8 mouse cellular contexts compared by ENCODE assay signal in genomic region chr5:88584061-88584460, GRCm38 (mm10). TPM values are rescaled to one million over a fixed set of nuclear protein-coding genes. Genes with fewer than 3 reads are reported as not detected.
DNase-seq lines count a peak whose midpoint lies in the region; ATAC-seq and TF ChIP-seq lines count a peak whose summit lies in the region.

No protein-coding gene starts in this region.

- no peaks in the 10 kb centered on the region for H3K36me3 ChIP-seq in kidney, embryonic 16.5 days (ENCODE audit: insufficient read depth, low read length)
- H3K36me3 ChIP-seq in heart, postnatal 0 days (replicated peaks; ENCODE audit: control insufficient read depth, insufficient read depth, low read length), result no peaks in the 10 kb centered on the region
- H3K36me3 ChIP-seq in midbrain, embryonic 14.5 days (ENCODE audit: control insufficient read depth, insufficient read depth, low read length), result no peaks in the 10 kb centered on the region
- H3K36me3 ChIP-seq in liver, embryonic 11.5 days (ENCODE audit: control insufficient read depth, insufficient read depth, low read length), result no peaks in the 10 kb centered on the region

- H3K4me3 ChIP-seq in kidney, embryonic 16.5 days (ENCODE audit: low read length), result peak overlapping the region; percentile 18; the same call in 1 of the 2 replicates
- H3K4me3 ChIP-seq in heart, postnatal 0 days (ENCODE audit: low read depth, low read length), result no peak overlapping the region
- H3K4me3 ChIP-seq in midbrain, embryonic 14.5 days (replicated peaks; ENCODE audit: low read depth, low read length), result peak overlapping the region; percentile 54
- no peak overlapping the region for H3K4me3 ChIP-seq in liver, embryonic 11.5 days (ENCODE audit: low read depth, low read length)

- no peak for TF ChIP-seq CTCF in heart, postnatal 0 days (IDR thresholded peaks at IDR 0.05; ENCODE audit: low read depth)

- no peak overlapping the region for H3K27ac ChIP-seq in kidney, embryonic 16.5 days (ENCODE audit: low read length)
- no peak overlapping the region for H3K27ac ChIP-seq in heart, postnatal 0 days (ENCODE audit: low read depth)
- H3K27ac ChIP-seq in midbrain, embryonic 14.5 days (replicated peaks; ENCODE audit: low read depth, low read length), result peak overlapping the region; percentile 72
- H3K27ac ChIP-seq in liver, embryonic 11.5 days (ENCODE audit: low read depth, low read length), result no peak overlapping the region

- no peak for TF ChIP-seq EP300 in heart, postnatal 0 days (IDR thresholded peaks at IDR 0.05; ENCODE audit: low read depth)

- 42% methylated on average over 9 of the region's 9 CpGs for WGBS in kidney, embryonic 16.5 days
- 36% methylated on average over 9 of the region's 9 CpGs for WGBS in heart, postnatal 0 days
- WGBS in midbrain, embryonic 14.5 days, result 2% methylated on average over 9 of the region's 9 CpGs
- 55% methylated on average over 9 of the region's 9 CpGs for WGBS in liver, embryonic 11.5 days

- no peak for ATAC-seq in kidney, embryonic 16.5 days (ENCODE audit: low FRiP score, low TSS enrichment)
- ATAC-seq in heart, postnatal 0 days (ENCODE audit: insufficient read depth, low read depth), result no peak
- ATAC-seq in midbrain, embryonic 14.5 days (ENCODE audit: low FRiP score, low TSS enrichment), result peak; percentile 63
- ATAC-seq in liver, embryonic 11.5 days (replicated peaks; ENCODE audit: low FRiP score), result no peak

- H3K9ac ChIP-seq in kidney, embryonic 16.5 days (replicated peaks; ENCODE audit: low read length), result 0 out of 2 replicates have a peak overlapping the region, but pooled peaks have one; percentile 11
- no peak overlapping the region for H3K9ac ChIP-seq in heart, postnatal 0 days (replicated peaks; ENCODE audit: low read depth, low read length)
- H3K9ac ChIP-seq in midbrain, embryonic 14.5 days (replicated peaks; ENCODE audit: low read length), result peak overlapping the region; percentile 59
- no peak overlapping the region for H3K9ac ChIP-seq in liver, embryonic 11.5 days (ENCODE audit: low read depth, low read length)

- no peaks in the 10 kb centered on the region for H3K27me3 ChIP-seq in kidney, embryonic 16.5 days (ENCODE audit: insufficient read depth, low read length)
- no peaks in the 10 kb centered on the region for H3K27me3 ChIP-seq in heart, postnatal 0 days (ENCODE audit: control insufficient read depth, insufficient read depth, low read length)
- no peaks in the 10 kb centered on the region for H3K27me3 ChIP-seq in midbrain, embryonic 14.5 days (ENCODE audit: control insufficient read depth, insufficient read depth, low read length)
- no peaks in the 10 kb centered on the region for H3K27me3 ChIP-seq in liver, embryonic 11.5 days (replicated peaks; ENCODE audit: control insufficient read depth, insufficient read depth, low read length)

- H3K4me1 ChIP-seq in kidney, embryonic 16.5 days (ENCODE audit: insufficient read depth, low read length), result peaks cover 40% of the 10 kb centered on the region
- H3K4me1 ChIP-seq in heart, postnatal 0 days (ENCODE audit: control insufficient read depth, insufficient read depth), result peaks cover 17% of the 10 kb centered on the region
- peaks cover 42% of the 10 kb centered on the region for H3K4me1 ChIP-seq in midbrain, embryonic 14.5 days (ENCODE audit: control insufficient read depth, insufficient read depth, low read length)
- H3K4me1 ChIP-seq in liver, embryonic 11.5 days (replicated peaks; ENCODE audit: control insufficient read depth, insufficient read depth, low read length), result peaks cover 20% of the 10 kb centered on the region

- DNase-seq in kidney, adult 18-20 months, result no peak
- peak; percentile 76 to 79 for DNase-seq in cerebellum, postnatal 14 days
- no peak for DNase-seq in heart, postnatal 0 days (ENCODE audit: low spot score)
- peak; percentile 74 for DNase-seq in midbrain, embryonic 14.5 days
- no peak for DNase-seq in yolk sac, embryonic 10.5 days (ENCODE audit: low spot score)
- no peak for DNase-seq in liver, embryonic 11.5 days (ENCODE audit: low spot score)
- DNase-seq in urinary bladder, postnatal 4 days (ENCODE audit: low spot score in 2 of 2), result no peak

- H3K9me3 ChIP-seq in kidney, embryonic 16.5 days (ENCODE audit: low read length), result no peaks in the 10 kb centered on the region
- H3K9me3 ChIP-seq in heart, postnatal 0 days (replicated peaks; ENCODE audit: control insufficient read depth, low read length), result no peaks in the 10 kb centered on the region
- H3K9me3 ChIP-seq in midbrain, embryonic 14.5 days (ENCODE audit: control insufficient read depth, low read length), result no peaks in the 10 kb centered on the region
- no peaks in the 10 kb centered on the region for H3K9me3 ChIP-seq in liver, embryonic 11.5 days (ENCODE audit: control insufficient read depth, low read length)

- H3K4me2 ChIP-seq in kidney, embryonic 16.5 days (replicated peaks; ENCODE audit: low read depth, low read length), result peak overlapping the region; percentile 35
- peak overlapping the region; percentile 22; the same call in 1 of the 2 replicates for H3K4me2 ChIP-seq in heart, postnatal 0 days (ENCODE audit: low read depth, low read length)
- peak overlapping the region; percentile 95 for H3K4me2 ChIP-seq in midbrain, embryonic 14.5 days (ENCODE audit: low read length)
- H3K4me2 ChIP-seq in liver, embryonic 11.5 days, result no peak overlapping the region

RNA-seq across cellular contexts. Expression of gene Rufy3, which starts 19.2 kb away (rescaled TPM):
- 15.3 and 16.8 TPM in 2 replicates for polyA plus RNA-seq in kidney, embryonic 16.5 days (2015; fragmentation: Nextera tagmentation; extraction: Ambion mirVana)
- 12.7 and 15.2 TPM in 2 replicates for total RNA-seq in heart, postnatal 0 days (2014; rRNA removed; ENCODE audit: low replicate concordance)
- polyA plus RNA-seq in heart, postnatal 0 days (2015; fragmentation: Nextera tagmentation; extraction: Ambion mirVana), result 6.8 and 7.3 TPM in 2 replicates
- polyA plus RNA-seq in midbrain, embryonic 14.5 days (2014; fragmentation: Nextera tagmentation; extraction: Ambion mirVana), result 268 and 322 TPM in 2 replicates
- 9.1 and 10.7 TPM in 2 replicates for polyA plus RNA-seq in liver, embryonic 11.5 days (2014; fragmentation: Nextera tagmentation; extraction: Ambion mirVana)

RNA-seq across cellular contexts. Expression of gene Utp3, which starts 29.8 kb away (rescaled TPM):
- polyA plus RNA-seq in kidney, embryonic 16.5 days (2015; fragmentation: Nextera tagmentation; extraction: Ambion mirVana), result 73.1 and 78.0 TPM in 2 replicates
- 6.3 and 13.4 TPM in 2 replicates for total RNA-seq in heart, postnatal 0 days (2014; rRNA removed; ENCODE audit: low replicate concordance)
- polyA plus RNA-seq in heart, postnatal 0 days (2015; fragmentation: Nextera tagmentation; extraction: Ambion mirVana), result 36.1 and 37.2 TPM in 2 replicates
- 42.0 and 46.2 TPM in 2 replicates for polyA plus RNA-seq in midbrain, embryonic 14.5 days (2014; fragmentation: Nextera tagmentation; extraction: Ambion mirVana)
- 74.5 and 77.7 TPM in 2 replicates for polyA plus RNA-seq in liver, embryonic 11.5 days (2014; fragmentation: Nextera tagmentation; extraction: Ambion mirVana)

RNA-seq across cellular contexts. Expression of gene Jchain, which starts 56.4 kb away (rescaled TPM):
- 0.11 and 0.17 TPM in 2 replicates for polyA plus RNA-seq in kidney, embryonic 16.5 days (2015; fragmentation: Nextera tagmentation; extraction: Ambion mirVana)
- not detected in 2 replicates for total RNA-seq in heart, postnatal 0 days (2014; rRNA removed; ENCODE audit: low replicate concordance)
- polyA plus RNA-seq in heart, postnatal 0 days (2015; fragmentation: Nextera tagmentation; extraction: Ambion mirVana), result 0.05 and 0.10 TPM in 2 replicates
- 0.36 and 0.39 TPM in 2 replicates for polyA plus RNA-seq in midbrain, embryonic 14.5 days (2014; fragmentation: Nextera tagmentation; extraction: Ambion mirVana)
- polyA plus RNA-seq in liver, embryonic 11.5 days (2014; fragmentation: Nextera tagmentation; extraction: Ambion mirVana), result 0.23 TPM in 1 of 2 replicates, not detected in the other

Comparison
In these comparisons a context has a peak if more than half of its experiments do, and no peak if none do; other contexts are left out.
1. H3K4me3 ChIP-seq: peak in kidney, embryonic 16.5 days (single experiment) and midbrain, embryonic 14.5 days (single experiment); none in heart, postnatal 0 days (single experiment) and liver, embryonic 11.5 days (single experiment).
2. H3K9ac ChIP-seq: peak in kidney, embryonic 16.5 days (single experiment) and midbrain, embryonic 14.5 days (single experiment); none in heart, postnatal 0 days (single experiment) and liver, embryonic 11.5 days (single experiment).
3. DNase-seq: peak in cerebellum, postnatal 14 days (2 of 2) and midbrain, embryonic 14.5 days (single experiment); none in kidney, adult 18-20 months (single experiment), heart, postnatal 0 days (single experiment), yolk sac, embryonic 10.5 days (single experiment), liver, embryonic 11.5 days (single experiment) and urinary bladder, postnatal 4 days (0 of 2).
4. RNA of gene Rufy3, which starts 19.2 kb away (polyA plus RNA-seq): 268 to 322 TPM in midbrain, embryonic 14.5 days; 15.3 to 16.8 TPM in kidney, embryonic 16.5 days, 9.1 to 10.7 TPM in liver, embryonic 11.5 days and 6.8 to 7.3 TPM in heart, postnatal 0 days; every median in the first group is over 10 times any median in the second.